Mouse (Mus musculus): ENCODE measurements at regions not wholly inside any gene's neighbourhood (a gene's known extent, or its start where the extent isn't known, plus 50 kb on each side); places are given as distances from the start of the nearest gene placed in this dataset.

GRCm38 (mm10) chr12:71477691-71478090 is 168.0 kb downstream of the Dact1 start:
- Histone ChIP-seq H3K36me3 (ENCODE audit: control insufficient read depth, insufficient read depth, low read length) (no peaks in the 10 kb centered on the region), H3K27me3 (ENCODE audit: control insufficient read depth, insufficient read depth, low read length) (no peaks in the 10 kb centered on the region), H3K4me3 (ENCODE audit: control insufficient read depth, low read depth, low read length) (no peak overlapping the region), H3K27ac (ENCODE audit: control insufficient read depth, insufficient read depth, low read depth, low read length) (no peak overlapping the region), H3K4me1 (ENCODE audit: control insufficient read depth, insufficient read depth, low read length) (no peaks in the 10 kb centered on the region)
- no peak for TF ChIP-seq CTCF (IDR thresholded peaks at IDR 0.05; ENCODE audit: control insufficient read depth, insufficient read depth, insufficient replicate concordance, low read depth, low read length)
- no peak for TF ChIP-seq POLR2A (IDR thresholded peaks at IDR 0.05; ENCODE audit: control insufficient read depth, low read depth, low read length)

- peaks cover 6% of the 10 kb centered on the region for H3K4me1 ChIP-seq (ENCODE audit: control insufficient read depth, insufficient read depth, low read length)
Measured at GRCm38 (mm10) chr12:71481371-71481770, 171.7 kb downstream of the Dact1 start.

DNA sequence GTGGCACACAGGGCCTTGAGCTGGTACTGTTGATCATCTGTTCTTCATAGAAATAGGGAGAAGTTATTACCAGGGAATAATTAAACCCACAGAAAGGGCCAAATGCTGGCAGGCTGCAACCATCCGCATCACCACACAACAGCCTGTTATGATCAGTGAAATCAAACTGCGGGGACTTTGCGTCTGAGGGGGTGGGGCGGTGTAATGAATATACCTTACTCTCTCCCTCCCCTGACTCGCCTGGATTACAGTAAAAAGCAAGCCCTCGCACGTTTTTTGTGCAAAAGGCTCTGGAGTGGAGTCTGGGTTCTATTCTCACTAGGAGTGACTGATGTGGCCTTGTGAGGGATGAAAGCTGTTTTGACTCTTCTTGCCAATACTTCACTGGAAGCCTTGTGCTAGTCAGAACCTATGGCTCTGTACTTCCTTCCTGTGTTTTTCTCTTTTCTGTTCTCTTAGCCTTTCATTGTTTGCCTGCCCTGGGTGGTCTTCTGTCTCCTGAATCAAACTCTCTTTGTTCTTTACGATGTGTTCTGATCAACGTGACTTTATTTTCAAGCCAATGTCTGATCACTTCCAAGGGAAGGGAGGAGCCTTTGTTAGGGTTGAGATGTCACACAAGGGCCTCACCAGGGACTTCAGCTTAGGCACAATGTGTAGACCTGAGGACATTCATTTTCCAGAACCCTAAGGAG is 172.4 kb downstream of the Dact1 start:
- Histone ChIP-seq H3K36me3 (ENCODE audit: control insufficient read depth, insufficient read depth, low read length) (no peaks in the 10 kb centered on the region), H3K4me1 (ENCODE audit: control insufficient read depth, insufficient read depth, low read length) (peaks cover 6% of the 10 kb centered on the region), H3K27ac (ENCODE audit: control insufficient read depth, insufficient read depth, low read depth, low read length) (no peak overlapping the region), H3K4me3 (ENCODE audit: control insufficient read depth, low read depth, low read length) (no peak overlapping the region), H3K27me3 (ENCODE audit: control insufficient read depth, insufficient read depth, low read length) (no peaks in the 10 kb centered on the region)
- TF ChIP-seq CTCF (IDR thresholded peaks at IDR 0.05; ENCODE audit: control insufficient read depth, insufficient read depth, insufficient replicate concordance, low read depth, low read length) (no peak), POLR2A (IDR thresholded peaks at IDR 0.05; ENCODE audit: control insufficient read depth, low read depth, low read length) (no peak)

More at GRCm38 (mm10) chr12:71481371-71481770, 171.7 kb downstream of the Dact1 start:
- Histone ChIP-seq H3K27ac (ENCODE audit: control insufficient read depth, insufficient read depth, low read depth, low read length) (no peak overlapping the region), H3K4me3 (ENCODE audit: control insufficient read depth, low read depth, low read length) (no peak overlapping the region), H3K27me3 (ENCODE audit: control insufficient read depth, insufficient read depth, low read length) (no peaks in the 10 kb centered on the region), H3K36me3 (ENCODE audit: control insufficient read depth, insufficient read depth, low read length) (no peaks in the 10 kb centered on the region)
- TF ChIP-seq CTCF (IDR thresholded peaks at IDR 0.05; ENCODE audit: control insufficient read depth, insufficient read depth, insufficient replicate concordance, low read depth, low read length) (no peak), POLR2A (IDR thresholded peaks at IDR 0.05; ENCODE audit: control insufficient read depth, low read depth, low read length) (no peak)

DNA sequence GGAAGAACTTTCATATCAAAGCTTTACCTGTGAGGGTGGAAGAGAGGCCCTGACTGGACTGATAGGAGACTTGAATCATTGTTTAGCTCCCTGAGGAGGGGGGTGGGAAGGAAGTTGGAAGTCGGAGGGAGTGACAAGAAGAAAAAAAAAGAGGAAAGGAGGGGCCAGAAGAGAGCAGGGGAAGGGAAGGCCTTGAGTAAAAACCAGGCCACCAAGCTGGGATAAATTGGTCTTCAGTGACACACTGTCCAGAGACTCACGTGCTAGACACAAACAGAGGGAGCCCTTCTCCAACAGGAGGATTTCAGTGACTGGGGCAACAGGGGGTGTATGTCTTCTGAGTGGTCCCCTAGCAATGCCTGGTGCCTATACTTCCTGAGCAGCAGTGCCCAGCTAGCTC is 172.9 kb downstream of the Dact1 start:
- Histone ChIP-seq H3K27me3 (ENCODE audit: control insufficient read depth, insufficient read depth, low read length) (no peaks in the 10 kb centered on the region), H3K27ac (ENCODE audit: control insufficient read depth, insufficient read depth, low read depth, low read length) (no peak overlapping the region), H3K4me3 (ENCODE audit: control insufficient read depth, low read depth, low read length) (no peak overlapping the region), H3K4me1 (ENCODE audit: control insufficient read depth, insufficient read depth, low read length) (peaks cover 6% of the 10 kb centered on the region), H3K36me3 (ENCODE audit: control insufficient read depth, insufficient read depth, low read length) (no peaks in the 10 kb centered on the region)
- TF ChIP-seq POLR2A (IDR thresholded peaks at IDR 0.05; ENCODE audit: control insufficient read depth, low read depth, low read length) (no peak), CTCF (IDR thresholded peaks at IDR 0.05; ENCODE audit: control insufficient read depth, insufficient read depth, insufficient replicate concordance, low read depth, low read length) (no peak)

DNA sequence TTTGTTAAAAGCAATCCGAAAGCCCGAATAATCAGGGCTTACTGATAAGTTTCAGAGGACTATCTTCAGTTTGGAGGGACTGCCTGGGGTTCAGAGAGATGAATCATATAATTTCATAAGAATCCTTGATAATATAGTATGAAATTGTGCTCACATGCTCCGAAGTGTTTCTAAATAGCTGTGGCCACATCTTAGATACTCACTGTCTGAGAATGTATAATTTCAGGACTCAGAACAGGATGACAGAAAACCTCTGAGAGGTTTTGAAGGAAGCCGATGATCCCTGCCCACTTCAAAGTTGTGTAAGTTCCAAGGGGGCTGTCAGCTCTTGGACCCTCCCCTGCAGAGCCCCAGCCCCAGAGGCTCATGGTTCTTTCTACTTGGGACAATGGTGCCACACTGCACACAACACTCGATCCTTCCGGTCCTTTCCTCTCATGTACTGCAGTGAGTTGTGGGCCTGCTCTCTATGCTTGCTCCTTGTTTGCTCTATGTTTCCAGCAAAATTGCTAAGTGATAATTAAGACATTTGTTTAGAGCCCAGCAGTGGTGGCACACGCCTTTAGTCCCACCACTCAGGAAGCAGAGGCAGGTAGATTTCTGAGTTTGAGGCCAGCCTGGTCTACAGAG is 174.0 kb downstream of the Dact1 start:
- TF ChIP-seq POLR2A (IDR thresholded peaks at IDR 0.05; ENCODE audit: control insufficient read depth, low read depth, low read length) (no peak), CTCF (IDR thresholded peaks at IDR 0.05; ENCODE audit: control insufficient read depth, insufficient read depth, insufficient replicate concordance, low read depth, low read length) (no peak)
- Histone ChIP-seq H3K27ac (ENCODE audit: control insufficient read depth, insufficient read depth, low read depth, low read length) (no peak overlapping the region), H3K4me3 (ENCODE audit: control insufficient read depth, low read depth, low read length) (no peak overlapping the region), H3K36me3 (ENCODE audit: control insufficient read depth, insufficient read depth, low read length) (no peaks in the 10 kb centered on the region), H3K4me1 (ENCODE audit: control insufficient read depth, insufficient read depth, low read length) (peaks cover 11% of the 10 kb centered on the region), H3K27me3 (ENCODE audit: control insufficient read depth, insufficient read depth, low read length) (no peaks in the 10 kb centered on the region)

DNA sequence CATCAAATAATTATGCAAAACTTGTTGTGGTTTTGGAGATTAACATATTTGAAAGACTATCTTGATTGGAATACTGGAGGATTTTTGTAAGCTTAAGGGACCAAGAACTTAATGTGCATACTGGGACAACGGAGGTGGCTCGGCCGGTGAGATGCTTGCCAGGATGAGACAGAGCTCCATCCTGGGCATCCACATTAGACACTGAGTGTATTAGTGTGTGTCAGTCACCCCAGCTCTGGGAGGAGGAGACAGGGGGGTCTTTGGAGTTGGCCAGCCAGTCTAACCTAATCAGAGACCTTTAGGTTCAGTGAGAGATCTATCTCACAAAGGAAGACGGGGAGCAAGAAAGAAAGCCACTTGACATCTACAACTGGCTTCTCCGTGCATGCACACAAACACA is 174.6 kb downstream of the Dact1 start:
- Histone ChIP-seq H3K36me3 (ENCODE audit: control insufficient read depth, insufficient read depth, low read length) (no peaks in the 10 kb centered on the region), H3K4me1 (ENCODE audit: control insufficient read depth, insufficient read depth, low read length) (peaks cover 11% of the 10 kb centered on the region), H3K4me3 (ENCODE audit: control insufficient read depth, low read depth, low read length) (no peak overlapping the region), H3K27me3 (ENCODE audit: control insufficient read depth, insufficient read depth, low read length) (no peaks in the 10 kb centered on the region), H3K27ac (ENCODE audit: control insufficient read depth, insufficient read depth, low read depth, low read length) (no peak overlapping the region)
- TF ChIP-seq POLR2A (IDR thresholded peaks at IDR 0.05; ENCODE audit: control insufficient read depth, low read depth, low read length) (no peak), CTCF (IDR thresholded peaks at IDR 0.05; ENCODE audit: control insufficient read depth, insufficient read depth, insufficient replicate concordance, low read depth, low read length) (no peak)

GRCm38 (mm10) chr12:71486078-71486477 is 176.4 kb downstream of the Dact1 start:
- Histone ChIP-seq H3K4me1 (ENCODE audit: control insufficient read depth, insufficient read depth, low read length) (peaks cover 16% of the 10 kb centered on the region), H3K27me3 (ENCODE audit: control insufficient read depth, insufficient read depth, low read length) (no peaks in the 10 kb centered on the region), H3K36me3 (ENCODE audit: control insufficient read depth, insufficient read depth, low read length) (no peaks in the 10 kb centered on the region), H3K27ac (ENCODE audit: control insufficient read depth, insufficient read depth, low read depth, low read length) (no peak overlapping the region), H3K4me3 (ENCODE audit: control insufficient read depth, low read depth, low read length) (no peak overlapping the region)
- TF ChIP-seq CTCF (IDR thresholded peaks at IDR 0.05; ENCODE audit: control insufficient read depth, insufficient read depth, insufficient replicate concordance, low read depth, low read length): no peak
- no peak for TF ChIP-seq POLR2A (IDR thresholded peaks at IDR 0.05; ENCODE audit: control insufficient read depth, low read depth, low read length)
